Comparison of ENCODE assay signal across 13 mouse cellular contexts in genomic region chr6:125561521-125561920, GRCm38 (mm10).
"Had no signal": no experiment of that assay in that cellular context is flagged by ENCODE, and none has a peak within 500 bp of the region (broad histone marks: within the 10 kb centered on the region; RNA-seq: fewer than 3 reads in every experiment).

No protein-coding gene starts in this region.

- H3K27me3 ChIP-seq: kidney, embryonic 15.5 days; limb, embryonic 13.5 days; lung, embryonic 15.5 days; midbrain, embryonic 13.5 days; neural tube, embryonic 15.5 days had no signal

- H3K27ac ChIP-seq: kidney, embryonic 15.5 days; limb, embryonic 13.5 days; lung, embryonic 15.5 days; macrophage; midbrain, embryonic 13.5 days; neural tube, embryonic 15.5 days had no signal

- H3K4me1 ChIP-seq: limb, embryonic 13.5 days; midbrain, embryonic 13.5 days; neural tube, embryonic 15.5 days had no signal

- H3K9ac ChIP-seq: kidney, embryonic 15.5 days; limb, embryonic 13.5 days; lung, embryonic 15.5 days; midbrain, embryonic 13.5 days; neural tube, embryonic 15.5 days had no signal

- H3K9me3 ChIP-seq: kidney, embryonic 15.5 days; limb, embryonic 13.5 days; lung, embryonic 15.5 days; midbrain, embryonic 13.5 days; neural tube, embryonic 15.5 days had no signal

- H3K4me2 ChIP-seq: kidney, embryonic 15.5 days; limb, embryonic 13.5 days; lung, embryonic 15.5 days; midbrain, embryonic 13.5 days; neural tube, embryonic 15.5 days had no signal

- ATAC-seq: intestine, embryonic 16.5 days; midbrain, embryonic 13.5 days had no signal

- H3K4me3 ChIP-seq: kidney, embryonic 15.5 days; limb, embryonic 13.5 days; lung, embryonic 15.5 days; midbrain, embryonic 13.5 days; myocyte; neural tube, embryonic 15.5 days had no signal

- H3K36me3 ChIP-seq: kidney, embryonic 15.5 days; limb, embryonic 13.5 days; lung, embryonic 15.5 days; midbrain, embryonic 13.5 days; neural tube, embryonic 15.5 days had no signal

- DNase-seq: kidney, adult 2 months; kidney, postnatal 14 days; left cerebral cortex, postnatal 4 days; lung, postnatal 14 days; right cerebral cortex, postnatal 14 days had no signal
